Mouse (Mus musculus): ENCODE measurements around the gene Adgra1.

DNA sequence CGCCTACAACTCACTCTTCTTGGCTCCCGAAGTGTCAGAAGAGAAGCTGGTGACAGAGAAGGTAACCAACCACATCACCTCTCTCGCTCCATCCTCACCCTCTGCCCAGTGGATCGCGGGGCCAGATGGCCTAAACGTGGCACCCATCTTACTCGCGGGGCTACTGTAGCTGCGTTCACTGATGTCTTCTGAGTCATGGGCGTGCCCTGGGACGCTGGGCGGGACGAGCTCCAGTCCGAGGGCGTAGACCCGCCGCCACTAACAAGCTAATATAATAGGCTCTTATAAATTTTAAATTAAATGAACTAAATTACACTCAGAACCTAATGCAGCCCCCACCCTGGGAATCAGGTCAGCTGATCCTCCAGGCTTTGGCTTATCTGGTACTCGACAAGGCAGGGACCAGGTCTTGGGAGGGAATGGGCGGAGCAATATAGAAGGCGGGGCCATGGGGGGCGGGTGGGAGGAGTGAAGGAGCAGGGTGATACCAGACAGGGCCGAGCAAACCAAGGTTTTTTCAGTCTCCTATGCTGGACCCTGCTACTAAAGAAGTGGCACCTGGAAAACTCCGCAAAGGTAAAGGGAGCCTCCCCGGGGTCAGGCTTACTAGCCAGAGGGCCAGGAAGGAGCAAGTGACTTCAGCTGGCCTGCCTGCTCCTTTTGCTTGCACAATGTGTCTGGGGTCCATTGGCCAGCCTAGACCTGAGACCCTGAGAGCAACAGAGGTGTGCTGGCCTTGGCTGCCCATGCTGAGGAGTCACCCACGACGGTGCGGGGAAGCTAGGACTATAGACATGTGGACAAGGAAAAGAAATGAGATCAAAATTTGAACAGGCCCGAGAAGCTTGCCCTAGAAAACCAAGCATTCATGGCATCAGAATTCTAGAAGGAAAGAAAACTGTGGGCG lies 80.4 kb downstream of the Adgra1 start:
- TF ChIP-seq CTCF (IDR thresholded peaks at IDR 0.05; ENCODE audit: low read depth, low read length) (no peak), POLR2A (IDR thresholded peaks at IDR 0.05; ENCODE audit: insufficient read depth, low read length) (peak; percentile 24)
